Mouse (Mus musculus) heart, postnatal 0 days (tissue): ENCODE data around the gene Ulk4.

Experiments used
- CTCF ChIP-seq: IDR thresholded peaks from 2 replicates; pipeline ENCODE4 v1.5.1; 2016; ENCODE audit warnings: antibody characterized with exemption, control low read depth, low read depth
- EP300 ChIP-seq: IDR thresholded peaks from 2 replicates; pipeline ENCODE4 v1.6.1; 2016; ENCODE audit warnings: antibody characterized with exemption, low read depth

GRCm38 (mm10) chr9:120929081-120929480 lies 347.9 kb downstream of the Ulk4 start, which contains the start of gene Ctnnb1:
- TF ChIP-seq CTCF (no peak), EP300 (no peak)
